Mouse (Mus musculus) frontal cortex, postnatal 14 days (tissue): ENCODE results near the gene Zbtb11.
"Not testable (repeated sequence)": the region's sequence is repeated elsewhere in the genome, so short reads cannot be mapped to it uniquely, and the experiment has no call there.

ENCODE experiments used
- DNase-seq, 2 experiments: peaks; one replicate each; pipeline ENCODE4 v3.0.0; 2022; ENCODE audit warnings: low spot score in 2 of 2

Gene Zbtb11

DNA sequence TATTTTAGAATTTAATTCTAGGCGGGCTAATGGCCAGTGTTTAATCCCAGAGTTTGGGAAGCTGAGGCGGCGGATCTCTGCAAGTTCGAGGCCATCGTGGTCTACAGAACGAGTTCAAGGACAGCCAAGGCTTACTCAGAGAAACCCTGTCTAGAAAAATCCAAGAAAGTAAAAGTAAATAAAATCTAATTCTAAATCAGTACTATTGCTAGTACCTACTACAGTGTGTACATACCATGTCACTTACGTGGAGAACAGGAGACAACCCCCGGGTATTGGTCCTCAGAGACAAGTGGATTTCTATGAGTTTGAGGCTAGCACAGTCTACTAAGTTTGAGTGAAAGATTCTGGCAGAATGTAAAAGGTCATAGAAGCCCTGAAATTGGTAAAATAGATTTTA is 64.4 kb downstream of the Zbtb11 start:
- DNase-seq: no peak

DNA sequence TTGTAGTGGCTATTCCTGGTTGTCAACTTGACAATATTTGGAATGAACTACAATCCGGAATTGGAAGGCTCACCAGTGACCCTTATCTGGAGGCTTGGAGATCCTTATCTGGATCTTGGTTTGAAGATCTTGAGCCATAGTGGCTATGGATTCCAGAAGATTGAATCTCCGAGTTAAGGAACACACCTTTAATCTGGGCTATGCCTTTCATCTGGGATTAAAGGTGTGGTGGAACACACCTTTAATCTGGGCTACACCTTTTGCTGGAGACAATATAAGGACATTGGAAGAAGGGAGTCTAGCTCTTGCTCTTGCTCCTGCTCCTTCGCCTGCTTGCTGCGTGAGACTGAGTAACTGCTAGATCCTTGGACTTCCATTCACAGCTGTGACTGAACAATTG is 74.4 kb downstream of the Zbtb11 start, which contains the start of gene Senp7:
TSS of gene Senp7 (plus strand) at position 301 of the 400 bp plus-strand sequence.
- not testable (repeated sequence) for DNase-seq

DNA sequence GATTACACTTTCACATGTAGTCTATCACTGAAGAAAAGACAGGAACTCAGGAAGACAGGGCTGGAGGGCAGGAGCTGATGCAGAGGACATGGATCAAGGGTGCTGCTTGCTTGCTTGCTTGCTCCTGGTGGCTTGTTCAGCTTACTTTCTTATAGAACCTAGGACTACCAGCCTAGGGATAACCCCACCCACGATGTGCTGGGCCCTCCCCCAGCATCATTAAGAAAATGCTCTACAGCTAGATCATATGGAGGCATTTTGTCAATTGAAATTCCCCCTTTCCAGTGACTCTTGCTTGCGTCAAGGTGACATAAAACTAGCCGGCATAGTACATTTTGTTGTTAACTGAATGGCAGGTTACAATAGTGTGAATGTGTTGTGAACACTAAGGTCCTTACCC is 82.2 kb downstream of the Zbtb11 start:
- DNase-seq: no peak

DNA sequence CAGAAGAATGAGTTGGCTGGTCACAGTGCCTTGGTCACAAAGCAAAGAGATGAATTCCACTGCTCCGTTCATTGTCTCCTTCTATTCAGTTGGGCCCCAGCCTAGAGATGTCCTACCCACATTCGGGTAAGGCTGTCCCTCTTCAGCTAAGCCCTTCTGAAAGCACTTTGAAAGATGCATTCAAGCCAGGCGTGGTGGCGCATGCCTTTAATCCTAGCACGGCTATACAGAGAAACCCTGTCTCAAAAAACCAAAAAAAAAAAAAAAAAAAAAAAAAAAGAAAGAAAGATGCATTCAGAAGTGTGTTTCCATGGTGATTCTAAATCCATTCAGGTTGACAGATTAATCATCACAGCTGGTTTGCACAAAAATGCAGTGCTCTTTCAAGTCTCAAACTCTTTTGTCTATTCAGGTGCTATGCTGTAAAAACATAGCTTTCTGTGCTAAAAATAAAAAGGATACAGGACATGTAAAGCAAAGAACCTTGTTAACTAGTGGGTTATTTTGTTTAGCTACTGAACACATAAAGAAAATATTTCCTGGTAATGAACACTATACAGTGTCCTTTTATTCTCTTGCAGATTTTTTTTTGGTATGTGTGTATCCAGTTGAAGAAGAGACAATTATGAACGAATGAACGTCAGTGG is 83.4 kb downstream of the Zbtb11 start:
- DNase-seq: no peak

DNA sequence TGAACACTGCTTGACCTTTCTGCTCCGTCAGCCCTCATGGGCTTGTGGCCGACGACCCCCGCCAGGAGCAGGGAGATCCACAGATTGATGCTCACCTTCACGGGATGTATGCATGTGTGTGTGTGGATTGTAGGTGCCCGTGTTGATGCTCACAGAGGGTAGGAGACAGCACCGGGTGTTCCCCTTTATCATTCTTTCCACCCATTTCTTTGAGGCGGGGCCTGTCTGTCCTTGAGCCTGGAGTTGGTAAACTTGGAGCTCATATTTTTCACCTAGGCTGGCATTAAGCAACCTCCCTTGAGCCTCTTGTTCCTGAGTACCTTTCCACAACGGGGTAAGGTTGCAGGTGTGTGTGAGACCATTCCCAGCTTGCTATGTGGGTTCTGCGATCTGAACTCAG is 84.5 kb downstream of the Zbtb11 start:
- DNase-seq: no peak
